In the genomic region with DNA sequence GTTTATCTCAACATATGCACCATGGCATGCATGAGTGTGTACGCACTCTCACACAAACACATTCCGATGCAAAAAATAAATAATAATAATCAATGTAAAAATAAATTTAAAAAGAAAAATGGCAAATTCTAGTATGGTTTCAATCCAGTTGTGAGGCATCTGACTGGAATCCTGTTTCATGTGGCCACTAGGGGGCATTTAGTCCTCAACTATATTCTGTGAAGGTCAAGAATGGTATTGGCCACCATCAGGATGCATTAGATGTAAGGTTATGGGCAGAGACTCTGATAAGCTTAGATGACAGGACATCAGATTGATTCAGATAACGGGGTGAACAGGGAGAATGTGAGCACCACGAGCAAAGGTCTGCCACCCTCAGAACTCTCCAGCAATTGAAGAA, we compare ENCODE assay signal across 7 mouse cellular contexts. TPM values are rescaled to one million over a fixed set of nuclear protein-coding genes. Genes with fewer than 3 reads are reported as not detected.
DNase-seq lines count a peak whose midpoint lies in the region; ATAC-seq and TF ChIP-seq lines count a peak whose summit lies in the region.

No protein-coding gene starts in this region.

- no peaks in the 10 kb centered on the region for H3K9me3 ChIP-seq in hindbrain, embryonic 15.5 days
- no peaks in the 10 kb centered on the region for H3K9me3 ChIP-seq in lung, postnatal 0 days (ENCODE audit: low read length)

- no peak overlapping the region for H3K4me3 ChIP-seq in hindbrain, embryonic 15.5 days
- H3K4me3 ChIP-seq in lung, postnatal 0 days (ENCODE audit: low read depth, low read length): no peak overlapping the region

- no peaks in the 10 kb centered on the region for H3K4me1 ChIP-seq in hindbrain, embryonic 15.5 days (replicated peaks)
- no peaks in the 10 kb centered on the region for H3K4me1 ChIP-seq in lung, postnatal 0 days (ENCODE audit: insufficient read depth, low read depth, low read length)

- H3K36me3 ChIP-seq in hindbrain, embryonic 15.5 days: no peaks in the 10 kb centered on the region
- no peaks in the 10 kb centered on the region for H3K36me3 ChIP-seq in lung, postnatal 0 days (ENCODE audit: insufficient read depth, low read length)

- H3K27ac ChIP-seq in hindbrain, embryonic 15.5 days (replicated peaks): no peak overlapping the region
- no peak overlapping the region for H3K27ac ChIP-seq in lung, postnatal 0 days (ENCODE audit: low read length)

- peak; percentile 74 for TF ChIP-seq CTCF in lung, postnatal 0 days (IDR thresholded peaks at IDR 0.05)

- TF ChIP-seq EP300 in lung, postnatal 0 days (IDR thresholded peaks at IDR 0.05): no peak

- H3K9ac ChIP-seq in hindbrain, embryonic 15.5 days: no peak overlapping the region
- no peak overlapping the region for H3K9ac ChIP-seq in lung, postnatal 0 days (replicated peaks; ENCODE audit: low read depth)

- H3K27me3 ChIP-seq in hindbrain, embryonic 15.5 days: no peaks in the 10 kb centered on the region
- H3K27me3 ChIP-seq in lung, postnatal 0 days (replicated peaks; ENCODE audit: insufficient read depth, low read length): no peaks in the 10 kb centered on the region

- 0 out of 2 replicates have a peak, but pooled peaks have one; percentile 51 for ATAC-seq in hindbrain, embryonic 15.5 days (ENCODE audit: low FRiP score, low read depth)
- ATAC-seq in lung, postnatal 0 days: no peak
- ATAC-seq in activated CD4-positive, CD25-positive, alpha-beta regulatory T cell, adult 4 months: no peak

- whole genome bisulfite sequencing in hindbrain, embryonic 15.5 days: 53% methylated on average over 4 of the region's 4 CpGs
- WGBS in lung, postnatal 0 days: 35% methylated on average over 4 of the region's 4 CpGs

- H3K4me2 ChIP-seq in hindbrain, embryonic 15.5 days: no peak overlapping the region
- no peak overlapping the region for H3K4me2 ChIP-seq in lung, postnatal 0 days (replicated peaks; ENCODE audit: low read depth, low read length)

- DNase-seq in layer of hippocampus, adult 11-12 months (ENCODE audit: low spot score): peak; percentile 67
- no peak for DNase-seq in layer of hippocampus, postnatal 36 days
- peak; percentile 5 for DNase-seq in T-cell, adult 2 months (ENCODE audit: low spot score)
- peak; percentile 66 to 74 for DNase-seq in cerebellum, postnatal 14 days
- DNase-seq in lung, postnatal 0 days (ENCODE audit: low spot score): peak; percentile 55

RNA-seq across cellular contexts. Expression of a gene that starts 21.6 kb away (rescaled TPM):
- total RNA-seq in layer of hippocampus, postnatal 36 days (2021): 1 to 10 TPM in 1 of 2 experiments, under 1 TPM in 1; 0.96 to 1.9 TPM
- polyA plus RNA-seq in hindbrain, embryonic 15.5 days (2015; fragmentation: Nextera tagmentation; extraction: Ambion mirVana): 0.32 and 0.51 TPM in 2 replicates
- not detected in 2 replicates for polyA plus RNA-seq in lung, postnatal 0 days (2015; fragmentation: Nextera tagmentation; extraction: Ambion mirVana)
- polyA plus RNA-seq in activated CD4-positive, CD25-positive, alpha-beta regulatory T cell, adult 4 months (2017; shearing (Covaris generic)): not detected

Comparison
In these comparisons a context has a peak if more than half of its experiments do, and no peak if none do; other contexts are left out.
1. DNase-seq: peak in layer of hippocampus, adult 11-12 months (single experiment), T-cell, adult 2 months (single experiment), cerebellum, postnatal 14 days (2 of 2) and lung, postnatal 0 days (single experiment); none in layer of hippocampus, postnatal 36 days (0 of 2).